Mouse (Mus musculus): ENCODE results near the gene Il17rd. TPM values are rescaled to one million over a fixed set of nuclear protein-coding genes. Genes with fewer than 3 reads are reported as not detected.

Il17rd gene
- 1.4 TPM for total RNA-seq (2023)

GRCm38 (mm10) chr14:27038783-27039182 is at the start of gene Il17rd:
TSS of gene Il17rd (plus strand) at chr14:27038941.

GRCm38 (mm10) chr14:26994211-26994741 is 44.5 kb upstream of the Il17rd start, which contains the start of gene Hesx1:
TSS of gene Hesx1 (plus strand) at chr14:26994416.

DNA sequence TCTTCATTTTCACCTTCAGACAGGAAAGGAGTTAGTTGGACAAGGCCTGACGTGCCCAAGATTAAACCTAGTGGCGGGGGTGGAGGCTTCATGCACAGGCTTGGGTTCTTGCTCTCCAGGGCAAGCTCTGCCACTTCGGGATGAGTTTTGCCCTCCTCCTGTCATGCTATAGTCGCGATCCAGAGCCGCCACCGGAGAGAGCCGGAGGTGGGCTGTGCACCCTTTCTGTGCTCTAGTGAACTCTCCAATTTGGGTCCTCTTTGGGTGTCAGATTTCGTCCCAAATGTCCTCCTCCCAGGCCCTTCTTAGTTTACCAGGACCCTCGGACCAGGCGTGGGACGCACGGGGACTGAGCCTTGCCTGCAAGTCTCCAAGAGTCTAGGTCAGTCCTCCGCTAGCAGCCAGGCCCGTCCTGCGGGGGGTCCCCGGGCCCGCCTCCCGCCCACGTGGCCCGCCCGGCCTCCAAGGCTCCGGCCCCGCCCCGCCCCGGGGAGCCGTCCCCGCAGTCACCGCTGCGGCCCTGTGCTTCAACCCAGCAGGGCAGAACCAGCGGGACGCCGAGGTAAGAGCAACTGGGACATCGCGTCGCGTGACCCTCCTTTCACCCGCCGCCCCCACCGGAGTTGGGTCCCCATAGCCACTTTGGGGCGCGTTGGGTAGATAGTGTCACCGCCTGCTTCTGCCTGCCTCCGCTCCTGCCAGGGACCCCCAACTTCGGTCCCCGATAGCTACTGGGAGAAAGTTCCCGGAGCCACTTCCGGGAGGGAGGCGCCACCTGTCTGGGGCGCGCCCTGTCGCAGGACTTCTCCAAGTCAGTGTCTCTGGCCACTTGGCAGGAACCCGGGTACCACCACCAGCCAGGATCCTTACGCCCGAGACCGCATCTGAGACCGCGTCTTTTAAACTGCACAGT is 75.9 kb downstream of the Il17rd start, which contains the start of gene Arhgef3:
Gene Arhgef3, plus strand, starts transcription at position 538 of the 913 bp plus-strand sequence.

Other genes with a start within 250 kb of the Il17rd start
- not detected for gene Asb14, start 144.4 kb upstream of the Il17rd start, total RNA-seq (2023)
- gene Appl1, start 67.7 kb upstream of the Il17rd start, total RNA-seq (2023), result 45.6 TPM
- gene Hesx1, start 44.5 kb upstream of the Il17rd start, total RNA-seq (2023), result not detected
- 91.2 TPM for gene Arhgef3, start 76.0 kb downstream of the Il17rd start, total RNA-seq (2023)